Comparison of ENCODE assay signal across 25 mouse cellular contexts in genomic region chr14:34903854-34904253, GRCm38 (mm10).
DNase-seq lines count a peak whose midpoint lies in the region; ATAC-seq and TF ChIP-seq lines count a peak whose summit lies in the region.
"Had no signal": no experiment of that assay in that cellular context is flagged by ENCODE, and none has a peak within 500 bp of the region (broad histone marks: within the 10 kb centered on the region; RNA-seq: fewer than 3 reads in every experiment).

No protein-coding gene starts in this region.

- H3K36me3 ChIP-seq in forebrain, embryonic 12.5 days (replicated peaks), result no peaks in the 10 kb centered on the region
- no peaks in the 10 kb centered on the region for H3K36me3 ChIP-seq in forebrain, embryonic 15.5 days
- no peaks in the 10 kb centered on the region for H3K36me3 ChIP-seq in hindbrain, embryonic 10.5 days
- no peaks in the 10 kb centered on the region for H3K36me3 ChIP-seq in hindbrain, postnatal 0 days (ENCODE audit: insufficient read depth, low read length)
- H3K36me3 ChIP-seq in neural tube, embryonic 14.5 days (ENCODE audit: control insufficient read depth, insufficient read depth, low read length), result no peaks in the 10 kb centered on the region
- no peaks in the 10 kb centered on the region for H3K36me3 ChIP-seq in heart, adult 2 months (ENCODE audit: control insufficient read depth, insufficient read depth, low read length)
- H3K36me3 ChIP-seq: embryonic facial prominence, embryonic 13.5 days; neural tube, embryonic 12.5 days had no signal

- ATAC-seq in forebrain, embryonic 12.5 days (ENCODE audit: low FRiP score), result 0 out of 2 replicates have a peak, but pooled peaks have one; percentile 39
- ATAC-seq in forebrain, embryonic 15.5 days (replicated peaks), result no peak
- 0 out of 2 replicates have a peak, but pooled peaks have one; percentile 31 for ATAC-seq in hindbrain, postnatal 0 days
- ATAC-seq in neural tube, embryonic 14.5 days (ENCODE audit: low read depth), result no peak
- ATAC-seq: CD4-positive, CD25-positive, alpha-beta regulatory T cell, adult 4 months; inflammation-experienced regulatory T-cells, adult 6 months; lung, postnatal 0 days; Patski had no signal

- no peaks in the 10 kb centered on the region for H3K9me3 ChIP-seq in forebrain, embryonic 12.5 days
- H3K9me3 ChIP-seq in forebrain, embryonic 15.5 days, result no peaks in the 10 kb centered on the region
- no peaks in the 10 kb centered on the region for H3K9me3 ChIP-seq in hindbrain, embryonic 10.5 days
- H3K9me3 ChIP-seq in hindbrain, postnatal 0 days (ENCODE audit: low read length), result no peaks in the 10 kb centered on the region
- H3K9me3 ChIP-seq in neural tube, embryonic 14.5 days (ENCODE audit: control insufficient read depth, low read length), result no peaks in the 10 kb centered on the region
- H3K9me3 ChIP-seq: embryonic facial prominence, embryonic 13.5 days; neural tube, embryonic 12.5 days had no signal

- no peaks in the 10 kb centered on the region for H3K79me2 ChIP-seq in heart, adult 2 months (replicated peaks; ENCODE audit: control insufficient read depth, insufficient read depth, low read length)

- H3K27ac ChIP-seq in forebrain, embryonic 12.5 days, result peak overlapping the region; percentile 69; the same call in 1 of the 2 replicates
- H3K27ac ChIP-seq in forebrain, embryonic 15.5 days (replicated peaks), result no peak overlapping the region
- H3K27ac ChIP-seq in hindbrain, embryonic 10.5 days, result 0 out of 2 replicates have a peak overlapping the region, but pooled peaks have one; percentile 50
- no peak overlapping the region for H3K27ac ChIP-seq in hindbrain, postnatal 0 days
- 0 out of 2 replicates have a peak overlapping the region, but pooled peaks have one; percentile 18 for H3K27ac ChIP-seq in neural tube, embryonic 14.5 days (ENCODE audit: low read depth, low read length)
- no peak overlapping the region for H3K27ac ChIP-seq in heart, adult 2 months
- H3K27ac ChIP-seq: embryonic facial prominence, embryonic 13.5 days; layer of hippocampus, adult 2 months; left cerebral cortex, adult 2 months; neural tube, embryonic 12.5 days had no signal

- DNase-seq in hindbrain, embryonic 10.5 days (ENCODE audit: low spot score), result no peak
- DNase-seq in hindbrain, postnatal 0 days (ENCODE audit: low spot score), result peak; percentile 37
- DNase-seq in heart, adult 2 months, result no peak
- no peak for DNase-seq in kidney, adult 9 months
- DNase-seq: adrenal gland, adult 8-10 months; cerebellum, postnatal 10 days; heart, postnatal 10 days; kidney, adult 2 months; kidney, postnatal 14 days; left cerebral cortex, postnatal 4 days; liver; retina, postnatal 1 day; thymus, postnatal 14 days had no signal

- H3K4me3 ChIP-seq in forebrain, embryonic 12.5 days (replicated peaks), result no peak overlapping the region
- no peak overlapping the region for H3K4me3 ChIP-seq in forebrain, embryonic 15.5 days
- no peak overlapping the region for H3K4me3 ChIP-seq in hindbrain, embryonic 10.5 days
- no peak overlapping the region for H3K4me3 ChIP-seq in hindbrain, postnatal 0 days (ENCODE audit: low read length)
- H3K4me3 ChIP-seq in neural tube, embryonic 14.5 days (ENCODE audit: low read depth, low read length), result no peak overlapping the region
- H3K4me3 ChIP-seq in heart, adult 2 months, result no peak overlapping the region
- H3K4me3 ChIP-seq: embryonic facial prominence, embryonic 13.5 days; layer of hippocampus, adult 2 months; left cerebral cortex, adult 2 months; neural tube, embryonic 12.5 days had no signal

- peaks cover 16% of the 10 kb centered on the region for H3K4me1 ChIP-seq in forebrain, embryonic 12.5 days
- peaks cover 16% of the 10 kb centered on the region for H3K4me1 ChIP-seq in forebrain, embryonic 15.5 days
- H3K4me1 ChIP-seq in hindbrain, embryonic 10.5 days (replicated peaks), result peaks cover 12% of the 10 kb centered on the region
- H3K4me1 ChIP-seq in hindbrain, postnatal 0 days (ENCODE audit: insufficient read depth, low read length), result peaks cover 20% of the 10 kb centered on the region
- H3K4me1 ChIP-seq in neural tube, embryonic 14.5 days (ENCODE audit: control insufficient read depth, insufficient read depth, low read length), result peaks cover 22% of the 10 kb centered on the region
- H3K4me1 ChIP-seq in heart, adult 2 months (ENCODE audit: control insufficient read depth, insufficient read depth, low read length), result no peaks in the 10 kb centered on the region

- intact Hi-C loops in heart, adult 2 months (cut with DNase I), result no loop called here

- no peak for TF ChIP-seq EP300 in heart, adult 2 months (IDR thresholded peaks at IDR 0.05; ENCODE audit: insufficient read depth, low read depth, low read length)

- H3K4me2 ChIP-seq in forebrain, embryonic 12.5 days, result no peak overlapping the region
- no peak overlapping the region for H3K4me2 ChIP-seq in forebrain, embryonic 15.5 days (replicated peaks)
- no peak overlapping the region for H3K4me2 ChIP-seq in hindbrain, postnatal 0 days (ENCODE audit: low read depth, low read length)
- H3K4me2 ChIP-seq in neural tube, embryonic 14.5 days (ENCODE audit: low read depth, low read length), result no peak overlapping the region
- H3K4me2 ChIP-seq: embryonic facial prominence, embryonic 13.5 days; heart, embryonic 11.5 days; neural tube, embryonic 12.5 days had no signal

- H3K9ac ChIP-seq in forebrain, embryonic 12.5 days, result no peak overlapping the region
- no peak overlapping the region for H3K9ac ChIP-seq in forebrain, embryonic 15.5 days (replicated peaks)
- H3K9ac ChIP-seq in hindbrain, postnatal 0 days (replicated peaks; ENCODE audit: low read length), result no peak overlapping the region
- no peak overlapping the region for H3K9ac ChIP-seq in neural tube, embryonic 14.5 days (replicated peaks; ENCODE audit: low read depth, low read length)
- H3K9ac ChIP-seq in heart, adult 2 months (ENCODE audit: low read depth, low read length), result no peak overlapping the region
- H3K9ac ChIP-seq: embryonic facial prominence, embryonic 13.5 days; neural tube, embryonic 12.5 days had no signal

- 0 out of 2 replicates have a peak, but pooled peaks cover 9% of the 10 kb centered on the region for H3K27me3 ChIP-seq in forebrain, embryonic 12.5 days
- no peaks in the 10 kb centered on the region for H3K27me3 ChIP-seq in forebrain, embryonic 15.5 days
- no peaks in the 10 kb centered on the region for H3K27me3 ChIP-seq in hindbrain, embryonic 10.5 days (ENCODE audit: insufficient read depth, poor library complexity, severe bottlenecking)
- no peaks in the 10 kb centered on the region for H3K27me3 ChIP-seq in hindbrain, postnatal 0 days (ENCODE audit: insufficient read depth, low read length)
- no peaks in the 10 kb centered on the region for H3K27me3 ChIP-seq in neural tube, embryonic 14.5 days (ENCODE audit: control insufficient read depth, insufficient read depth, low read length)
- no peaks in the 10 kb centered on the region for H3K27me3 ChIP-seq in heart, adult 2 months (ENCODE audit: control insufficient read depth, insufficient read depth, low read length)
- H3K27me3 ChIP-seq: embryonic facial prominence, embryonic 13.5 days; neural tube, embryonic 12.5 days; Patski had no signal

- no peak for TF ChIP-seq POLR2A in heart, adult 2 months (IDR thresholded peaks at IDR 0.05; ENCODE audit: insufficient read depth, low read depth, low read length)

- WGBS in forebrain, embryonic 12.5 days, result 52% methylated on average over 4 of the region's 4 CpGs
- 52% methylated on average over 4 of the region's 4 CpGs for WGBS in forebrain, embryonic 15.5 days
- 56% methylated on average over 4 of the region's 4 CpGs for WGBS in hindbrain, embryonic 10.5 days
- 30% methylated on average over 4 of the region's 4 CpGs for WGBS in hindbrain, postnatal 0 days
- WGBS in neural tube, embryonic 14.5 days, result 30% methylated on average over 4 of the region's 4 CpGs
- WGBS in heart, adult 2 months, result 65% methylated on average over 4 of the region's 4 CpGs

- no peak for TF ChIP-seq CTCF in hindbrain, postnatal 0 days (IDR thresholded peaks at IDR 0.05; ENCODE audit: low read depth)
- no peak for TF ChIP-seq CTCF in heart, adult 2 months (IDR thresholded peaks at IDR 0.05)

Comparison
In these comparisons a context has a peak if more than half of its experiments do, and no peak if none do; other contexts are left out.
1. ATAC-seq: peak in forebrain, embryonic 12.5 days (single experiment) and hindbrain, postnatal 0 days (single experiment); none in forebrain, embryonic 15.5 days (single experiment) and neural tube, embryonic 14.5 days (single experiment).
2. H3K27ac ChIP-seq: peak in forebrain, embryonic 12.5 days (single experiment), hindbrain, embryonic 10.5 days (single experiment) and neural tube, embryonic 14.5 days (single experiment); none in forebrain, embryonic 15.5 days (single experiment), hindbrain, postnatal 0 days (single experiment) and heart, adult 2 months (single experiment).